Mouse (Mus musculus): ENCODE data around the gene Cenpb. TPM values are rescaled to one million over a fixed set of nuclear protein-coding genes. Genes with fewer than 3 reads are reported as not detected.
A peak's percentile ranks its signal among the peaks of the same experiment; 100 is the strongest.

The Cenpb gene
- polyA plus RNA-seq, 1 experiment from 2014 or later: 14.9 TPM

DNA sequence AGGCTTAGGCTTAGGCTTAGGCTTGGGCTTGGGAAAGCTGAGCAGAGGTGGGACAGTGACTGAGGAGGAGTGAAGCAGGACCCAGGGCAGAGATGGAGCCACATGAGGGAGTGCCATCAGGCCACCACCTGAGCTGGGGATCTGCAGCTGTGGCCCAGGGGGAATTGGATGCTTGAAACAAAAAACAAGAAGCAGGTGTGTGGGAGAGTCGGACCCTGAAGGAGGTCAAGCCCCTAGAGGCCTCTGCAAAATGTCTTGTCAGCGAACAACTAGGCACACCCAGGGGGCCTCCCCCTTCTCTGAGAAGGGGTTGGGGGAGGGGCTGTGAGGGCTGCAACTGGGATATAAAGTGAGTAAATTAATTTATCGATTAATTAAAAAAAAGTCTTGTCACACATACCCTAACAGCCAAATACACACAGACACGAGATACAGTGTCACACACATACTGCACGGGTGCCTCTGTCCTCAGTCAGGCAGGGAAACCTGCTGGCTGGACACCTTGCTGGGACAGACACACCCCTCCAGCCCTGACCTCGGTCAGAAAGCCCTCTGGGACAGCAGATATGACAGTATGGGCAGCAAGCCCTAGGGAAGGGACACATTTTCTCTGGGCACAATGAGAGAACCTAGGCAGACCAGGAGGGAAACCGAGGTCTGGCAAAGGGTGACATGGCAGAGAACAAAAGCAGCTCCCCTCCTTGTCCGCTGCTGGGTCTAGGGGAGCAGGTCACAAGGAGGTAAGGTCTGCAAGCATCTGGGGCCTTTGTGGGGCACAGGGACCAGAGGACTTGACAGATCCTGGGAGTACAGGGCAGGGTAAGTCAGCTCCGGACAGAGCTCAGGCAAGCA lies 53.7 kb downstream of the Cenpb start:
- ATAC-seq (ENCODE audit: insufficient number of reproducible peaks, insufficient read depth, low FRiP score, low TSS enrichment, low read depth): peak; percentile 8; the same call in 1 of the 2 replicates
- Histone ChIP-seq H3K27me3 (no peaks in the 10 kb centered on the region), H3K27ac (peak overlapping the region; percentile 94), H3K4me3 (replicated peaks) (peak overlapping the region; percentile 70; the same call in 1 of the 2 replicates), H3K36me3 (peaks cover 12% of the 10 kb centered on the region; the same call in 1 of the 2 replicates), H3K4me2 (peak overlapping the region; percentile 75), H3K4me1 (replicated peaks) (peaks cover 35% of the 10 kb centered on the region), H3K9me3 (no peaks in the 10 kb centered on the region), H3K9ac (replicated peaks) (peak overlapping the region; percentile 91)
- WGBS: 42% methylated on average over 9 of the region's 9 CpGs

Other genes starting within 250 kb of the Cenpb start
- gene Gfra4, start 137.0 kb downstream of the Cenpb start, polyA plus RNA-seq (2016; fragmentation: Nextera tagmentation; extraction: Ambion mirVana): 16.3 and 18.8 TPM in 2 replicates
- gene Adam33, start 116.3 kb downstream of the Cenpb start, polyA plus RNA-seq (2016; fragmentation: Nextera tagmentation; extraction: Ambion mirVana): 5.2 and 8.5 TPM in 2 replicates
- 0.13 and 0.14 TPM in 2 replicates for gene Siglec1, start 93.3 kb downstream of the Cenpb start, polyA plus RNA-seq (2016; fragmentation: Nextera tagmentation; extraction: Ambion mirVana)
- gene Hspa12b, start 52.8 kb downstream of the Cenpb start, polyA plus RNA-seq (2016; fragmentation: Nextera tagmentation; extraction: Ambion mirVana): 20.7 and 21.2 TPM in 2 replicates
- gene Gm11037, start 46.6 kb downstream of the Cenpb start, polyA plus RNA-seq (2016; fragmentation: Nextera tagmentation; extraction: Ambion mirVana): not detected in 2 replicates
- 58.2 and 62.2 TPM in 2 replicates for gene 1700037H04Rik, start 20.0 kb downstream of the Cenpb start, polyA plus RNA-seq (2016; fragmentation: Nextera tagmentation; extraction: Ambion mirVana)
- gene Cdc25b, start 6.9 kb upstream of the Cenpb start, polyA plus RNA-seq (2016; fragmentation: Nextera tagmentation; extraction: Ambion mirVana): 55.4 and 55.5 TPM in 2 replicates
- 4.5 and 5.5 TPM in 2 replicates for gene Spef1, start 7.2 kb upstream of the Cenpb start, polyA plus RNA-seq (2016; fragmentation: Nextera tagmentation; extraction: Ambion mirVana)
- 23.3 and 26.7 TPM in 2 replicates for gene Ap5s1, start 27.0 kb upstream of the Cenpb start, polyA plus RNA-seq (2016; fragmentation: Nextera tagmentation; extraction: Ambion mirVana)
- gene Mavs, start 54.0 kb upstream of the Cenpb start, polyA plus RNA-seq (2016; fragmentation: Nextera tagmentation; extraction: Ambion mirVana): 17.2 and 17.9 TPM in 2 replicates
- 59.7 and 65.6 TPM in 2 replicates for gene Pank2, start 82.4 kb upstream of the Cenpb start, polyA plus RNA-seq (2016; fragmentation: Nextera tagmentation; extraction: Ambion mirVana)
- gene Rnf24, start 172.8 kb upstream of the Cenpb start, polyA plus RNA-seq (2016; fragmentation: Nextera tagmentation; extraction: Ambion mirVana): 10.4 and 10.7 TPM in 2 replicates